Mouse (Mus musculus): Measurements from ENCODE around the gene Bad.
A peak's percentile ranks its signal among the peaks of the same experiment; 100 is the strongest.

Bad gene

DNA sequence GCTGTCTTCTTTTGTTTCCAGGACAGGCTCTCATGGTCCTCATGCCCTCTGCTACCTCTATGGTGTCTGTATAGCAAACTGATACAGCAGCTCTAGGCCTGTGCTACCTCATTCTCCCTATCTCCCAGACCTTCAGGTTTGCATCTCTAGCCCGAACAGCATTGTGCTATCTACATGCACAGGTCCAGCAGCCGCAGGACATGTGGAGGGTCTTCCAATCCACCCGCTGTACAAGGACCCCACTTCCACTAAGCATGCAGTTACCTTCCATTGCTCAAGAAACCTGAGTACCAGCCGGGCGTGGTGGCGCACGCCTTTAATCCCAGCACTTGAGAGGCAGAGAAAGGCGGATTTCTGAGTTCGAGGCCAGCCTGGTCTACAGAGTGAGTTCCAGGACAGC, 27.1 kb upstream of the Bad start:
- DNase-seq (ENCODE audit: low read depth, low spot score) = no peak

- DNase-seq (ENCODE audit: low read depth, low spot score) = no peak
Observed at GRCm38 (mm10) chr19:6915276-6915675, 26.4 kb upstream of the Bad start.

GRCm38 (mm10) chr19:6916496-6916895, 25.2 kb upstream of the Bad start:
- no peak for DNase-seq (ENCODE audit: low read depth, low spot score)

- DNase-seq (ENCODE audit: low read depth, low spot score) = no peak
Observed at GRCm38 (mm10) chr19:6918321-6918720, 23.3 kb upstream of the Bad start.

DNA sequence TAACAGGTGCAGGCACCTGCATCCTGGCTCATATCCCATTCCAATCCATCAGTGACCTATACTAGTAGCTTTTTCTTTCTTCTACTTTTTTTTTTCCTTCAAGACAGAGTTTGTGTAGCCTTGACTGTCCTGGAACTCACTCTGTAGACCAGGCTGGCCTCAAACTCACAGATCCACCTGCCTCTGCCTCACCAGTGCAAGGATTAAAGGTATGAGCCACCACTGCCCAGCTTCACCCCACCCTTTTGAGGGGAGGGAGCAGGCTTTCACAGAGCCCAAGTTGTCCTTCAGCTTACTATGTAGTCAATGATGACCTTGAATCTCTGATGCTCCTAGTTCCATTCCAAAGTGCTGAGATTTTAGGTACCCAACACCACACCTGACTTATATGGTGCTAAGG, 22.2 kb upstream of the Bad start:
- DNase-seq (ENCODE audit: low read depth, low spot score) = no peak

GRCm38 (mm10) chr19:6919876-6920740, 21.6 kb upstream of the Bad start:
- no peak for DNase-seq (ENCODE audit: low read depth, low spot score)

- DNase-seq (ENCODE audit: low read depth, low spot score) = peak; percentile 70
Observed at GRCm38 (mm10) chr19:6920741-6921636, 20.7 kb upstream of the Bad start.

DNA sequence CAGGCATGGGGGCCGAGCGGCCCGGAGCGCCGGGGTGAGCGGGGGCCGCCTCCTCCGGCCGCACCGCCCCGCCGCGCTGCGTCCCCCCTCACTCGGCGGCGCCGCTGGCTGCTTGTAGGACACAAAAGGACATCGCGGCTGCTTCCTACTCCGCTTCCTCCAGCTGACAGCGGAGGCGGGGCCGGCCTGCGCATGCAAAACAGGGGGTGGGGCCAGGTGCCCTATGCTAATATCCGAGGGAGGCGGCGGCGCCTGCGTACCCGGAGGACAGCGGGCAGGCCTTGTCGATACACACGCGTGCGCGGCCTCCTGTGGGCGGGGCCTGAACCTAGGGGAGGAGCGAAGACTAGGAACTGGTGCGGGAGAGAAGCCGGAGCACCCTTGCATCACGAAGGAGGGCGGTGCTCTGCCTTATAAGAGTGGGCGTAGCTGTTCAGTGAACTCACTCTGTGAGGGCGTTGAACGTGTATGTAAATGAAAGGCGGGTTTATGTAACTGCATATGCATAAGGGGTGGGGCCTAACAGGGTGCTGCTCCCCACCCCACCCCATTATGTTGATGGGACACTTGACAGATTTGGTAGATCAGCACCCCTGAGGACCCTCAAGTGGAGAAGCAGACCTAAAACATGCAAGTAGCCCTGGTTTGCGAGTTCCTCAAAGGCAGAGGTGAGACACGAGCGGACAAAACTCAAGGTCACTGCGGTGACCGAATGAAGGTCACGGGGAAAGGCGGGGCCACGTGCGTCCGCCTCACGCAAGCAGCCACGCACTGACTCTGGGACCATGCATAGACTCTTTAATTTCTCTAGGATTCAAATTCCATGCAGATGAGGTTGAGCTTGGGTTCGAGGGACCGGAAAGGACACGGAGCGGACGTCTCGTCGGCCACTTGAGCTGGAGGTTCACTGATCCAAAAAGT, 19.8 kb upstream of the Bad start, which contains the start of gene Esrra:
Esrra (minus strand) TSS at position 167 of the 921 bp plus-strand sequence.
- DNase-seq (ENCODE audit: low read depth, low spot score) = peak; percentile 100

DNA sequence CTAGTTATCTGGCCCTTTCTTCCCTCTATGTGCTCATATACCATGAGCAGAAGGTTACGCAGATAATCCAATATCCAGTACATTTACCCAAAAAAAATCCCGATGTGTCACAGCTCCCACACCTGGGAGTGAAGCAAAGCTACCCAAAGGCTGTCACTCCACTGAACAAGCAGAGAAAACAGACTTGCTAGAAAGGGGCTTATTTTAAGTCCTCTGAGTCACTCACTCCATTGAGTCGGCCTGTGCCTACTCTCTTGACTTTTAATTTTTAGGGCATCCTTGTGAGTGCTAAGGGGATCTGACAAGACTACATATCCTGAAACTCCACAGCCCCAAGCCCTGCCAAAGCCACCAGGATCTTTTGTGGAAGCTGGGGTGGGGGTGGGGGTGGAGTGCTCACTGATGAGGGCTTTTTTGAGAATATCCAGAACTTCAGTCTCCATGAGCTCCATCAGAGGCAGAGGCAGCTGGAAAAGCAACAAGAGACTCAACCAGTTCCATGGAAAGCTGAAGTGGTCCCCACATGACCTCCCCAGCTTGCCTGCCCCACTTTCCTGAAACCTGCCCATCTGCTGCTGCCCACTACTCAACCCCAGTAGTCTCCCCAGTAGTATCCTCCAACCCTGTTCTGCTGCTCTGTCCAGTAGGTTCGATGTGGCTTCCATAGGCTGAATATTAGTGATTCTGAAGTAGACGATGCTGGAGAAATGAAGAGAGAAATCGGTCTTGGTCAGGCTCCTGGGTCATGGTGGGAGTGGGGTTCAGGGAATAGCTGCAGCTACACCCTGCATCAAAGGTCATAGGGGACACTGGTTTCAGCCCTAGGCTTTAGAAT, 18.5 kb upstream of the Bad start:
- no peak for DNase-seq (ENCODE audit: low read depth, low spot score)

GRCm38 (mm10) chr19:6924461-6925306, 17.0 kb upstream of the Bad start:
- peak; percentile 78 for DNase-seq (ENCODE audit: low read depth, low spot score)

DNA sequence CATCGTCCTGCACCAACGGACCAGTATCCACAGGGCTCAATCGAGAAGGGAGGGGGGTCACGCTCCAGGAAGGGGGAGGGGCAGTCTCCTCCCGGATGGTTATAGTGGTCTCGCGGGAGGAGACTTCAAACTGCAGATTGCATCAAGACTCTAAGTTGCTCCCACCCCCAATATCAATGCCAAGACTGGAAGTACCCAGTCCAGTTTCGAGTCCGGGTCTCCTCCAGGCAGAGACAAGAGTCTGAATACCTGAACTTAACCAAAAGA, 16.4 kb upstream of the Bad start, which contains the start of gene Catsperz:
Catsperz (minus strand) TSS at position 74 of the 267 bp plus-strand sequence.
- DNase-seq (ENCODE audit: low read depth, low spot score) = no peak

- no peak for DNase-seq (ENCODE audit: low read depth, low spot score)
Observed at GRCm38 (mm10) chr19:6925611-6926329, 15.9 kb upstream of the Bad start.

DNA sequence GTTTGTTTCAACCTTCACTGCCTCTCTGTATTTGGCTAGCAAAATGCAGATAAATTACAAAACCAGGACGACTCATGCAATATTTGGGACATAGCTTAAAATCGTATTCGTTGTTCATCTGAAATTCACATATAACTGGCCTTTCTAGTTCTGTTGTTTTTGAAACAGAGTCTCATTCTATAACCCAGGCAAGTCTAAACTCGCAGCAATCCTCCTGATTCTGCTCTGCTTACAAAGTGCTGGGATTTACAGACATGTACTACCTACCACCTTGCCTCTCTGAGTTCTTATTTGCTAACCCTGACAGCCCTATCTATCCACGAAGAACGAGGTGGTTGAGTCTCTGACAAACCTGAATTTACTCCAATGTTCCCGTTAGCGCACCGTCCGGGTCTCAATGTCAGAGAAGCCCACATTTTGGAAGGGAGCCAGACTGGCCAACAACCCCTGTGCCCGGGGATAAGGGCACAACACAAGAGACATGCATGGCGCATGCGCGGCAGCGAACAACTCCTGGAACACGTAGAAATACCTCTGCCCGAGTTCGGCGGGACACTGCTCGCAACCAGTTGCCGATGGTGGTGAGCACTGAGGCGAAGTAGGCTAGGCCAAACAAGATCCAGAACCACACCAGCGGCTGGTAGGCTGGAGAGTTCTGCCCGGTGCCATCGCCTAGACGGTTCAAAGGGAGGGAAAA, 15.0 kb upstream of the Bad start:
- DNase-seq (ENCODE audit: low read depth, low spot score) = peak; percentile 43

GRCm38 (mm10) chr19:6928080-6928479, 13.6 kb upstream of the Bad start:
- DNase-seq (ENCODE audit: low read depth, low spot score) = no peak

- DNase-seq (ENCODE audit: low read depth, low spot score) = no peak
Observed at GRCm38 (mm10) chr19:6931002-6931401, 10.7 kb upstream of the Bad start.

GRCm38 (mm10) chr19:6932018-6932417, 9.6 kb upstream of the Bad start:
- DNase-seq (ENCODE audit: low read depth, low spot score) = no peak

GRCm38 (mm10) chr19:6933102-6933435, 8.6 kb upstream of the Bad start:
- no peak for DNase-seq (ENCODE audit: low read depth, low spot score)

DNA sequence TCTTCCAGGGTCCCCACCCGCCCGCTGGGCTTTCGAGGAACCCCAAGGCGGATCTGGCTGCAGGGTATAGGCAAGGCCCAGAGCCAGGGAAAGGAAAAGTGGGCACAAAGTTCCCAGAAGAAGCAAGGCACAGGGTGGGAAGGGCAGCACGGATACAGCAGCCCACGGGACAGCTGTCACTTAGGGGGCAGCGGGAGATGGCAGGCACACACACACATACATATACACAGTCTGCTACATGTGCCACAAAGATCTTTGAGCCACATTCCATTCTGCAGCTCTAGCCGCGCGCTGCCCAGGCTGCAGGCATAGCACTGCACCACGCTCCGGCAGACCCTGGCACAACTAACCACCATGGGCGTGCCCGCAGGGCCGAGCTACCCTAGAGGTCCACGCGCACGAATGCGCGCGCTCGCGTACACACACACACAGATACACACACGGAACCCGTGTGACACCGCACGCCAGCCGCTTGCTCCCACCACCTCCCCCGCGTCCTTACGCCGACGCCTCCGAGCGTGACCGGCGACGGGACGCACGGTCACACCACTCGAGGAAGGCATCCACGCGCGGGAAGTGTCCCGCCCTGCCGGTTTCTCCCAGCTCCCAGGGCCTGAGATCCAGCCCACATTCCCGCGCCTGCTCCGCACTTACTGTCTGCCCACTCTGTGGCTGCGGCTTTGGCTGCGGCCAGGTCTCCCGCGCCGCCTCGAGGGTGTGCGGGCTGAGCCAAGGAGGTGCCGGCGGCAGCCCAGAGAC, 8.0 kb upstream of the Bad start:
- peak; percentile 31 for DNase-seq (ENCODE audit: low read depth, low spot score)

Data from CD4-positive helper T cell, adult 2 months (primary cell).